Mouse (Mus musculus): ENCODE data around the gene Zc3hc1. TPM values are rescaled to one million over a fixed set of nuclear protein-coding genes. Genes with fewer than 3 reads are reported as not detected.

Gene Zc3hc1
- polyA plus RNA-seq, 1 experiment from 2014 or later = 14.1 TPM

GRCm38 (mm10) chr6:30319216-30319615 lies 71.6 kb downstream of the Zc3hc1 start:
- Histone ChIP-seq H3K4me3 (ENCODE audit: inconsistent target) (no peak overlapping the region), H3K36me3 (ENCODE audit: inconsistent target) (no peaks in the 10 kb centered on the region), H3K27ac (no peak overlapping the region), H3K79me2 (ENCODE audit: inconsistent target) (no peaks in the 10 kb centered on the region)
- WGBS (ENCODE audit: missing documents) = 87% methylated on average over 5 of the region's 5 CpGs

Other genes with a start within 250 kb of the Zc3hc1 start
- gene Ube2h, start 86.5 kb downstream of the Zc3hc1 start, polyA plus RNA-seq (2018) = 20.2 to 32.8 TPM (median 32.4 TPM) in 3 replicates
- gene Klhdc10, start 10.8 kb upstream of the Zc3hc1 start, polyA plus RNA-seq (2018) = 12.0 to 16.3 TPM (median 15.3 TPM) in 3 replicates
- 16.3 to 23.2 TPM (median 16.4 TPM) in 3 replicates for gene Tmem209, start 118.8 kb upstream of the Zc3hc1 start, polyA plus RNA-seq (2018)
- not detected in 3 replicates for gene Ssmem1, start 118.8 kb upstream of the Zc3hc1 start, polyA plus RNA-seq (2018)
- 0.20 TPM in 1 of 3 replicates, not detected in the others for gene Cpa2, start 150.6 kb upstream of the Zc3hc1 start, polyA plus RNA-seq (2018)
- not detected in 3 replicates for gene Cpa4, start 177.3 kb upstream of the Zc3hc1 start, polyA plus RNA-seq (2018)
- gene Cpa5, start 220.0 kb upstream of the Zc3hc1 start, polyA plus RNA-seq (2018) = not detected in 3 replicates
- gene Cpa1, start 248.2 kb upstream of the Zc3hc1 start, polyA plus RNA-seq (2018) = not detected in 3 replicates